Mouse (Mus musculus) liver, embryonic 14.5 days (tissue): ENCODE results near the gene Lgals7. TPM values are rescaled to one million over a fixed set of nuclear protein-coding genes. Genes with fewer than 3 reads are reported as not detected.

Experiments used
- ATAC-seq: fragments of 200-750 bp; cut with Nextera tagmentation; 2 replicates; pipeline ENCODE4 v1.8.0; 2017; ENCODE audit warnings: moderate number of reproducible peaks, mild to moderate bottlenecking, moderate library complexity; ENCODE audit not compliant: insufficient read depth
- DNase-seq, 3 experiments: peaks; one replicate each; pipeline ENCODE4 v3.0.0-alpha.2; 2012 to 2013; ENCODE audit warnings: low read depth in 3 of 3, low spot score in 3 of 3
- H3K27ac ChIP-seq: fragments of 300-500 bp; sonication (generic); 2 replicates; pipeline ENCODE4 v1.5.1; 2014; ENCODE audit warnings: moderate library complexity, mild to moderate bottlenecking, control low read depth, inconsistent platforms
- H3K27me3 ChIP-seq: fragments of 300-500 bp; sonication (generic); 2 replicates; pipeline ENCODE4 v1.6.1; 2014; ENCODE audit warnings: mild to moderate bottlenecking, low read length, moderate library complexity; ENCODE audit not compliant: control insufficient read depth, insufficient read depth
- H3K36me3 ChIP-seq: fragments of 300-500 bp; sonication (generic); replicated peaks from 2 replicates; pipeline ENCODE4 v1.6.1; 2014; ENCODE audit warnings: low read depth; ENCODE audit not compliant: control insufficient read depth, insufficient read depth
- H3K4me1 ChIP-seq, 2 experiments: fragments of 200-500 bp in 1 of 2; fragments of 300-500 bp in 1 of 2; sonication (generic) in 1 of 2; replicated peaks; 2 replicates each; pipeline ENCODE4 v1.6.1; 2012 to 2014; ENCODE audit warnings: antibody characterized with exemption in 1 of 2, inconsistent platforms in 1 of 2, low read length in 1 of 2; ENCODE audit not compliant: control insufficient read depth in 2 of 2, insufficient read depth in 2 of 2
- H3K4me2 ChIP-seq: fragments of 300-500 bp; sonication (generic); 2 replicates; pipeline ENCODE4 v1.6.1; 2014; ENCODE audit warnings: low read depth, mild to moderate bottlenecking, control low read depth, moderate library complexity
- H3K4me3 ChIP-seq, 2 experiments: fragments of 200-500 bp in 1 of 2; fragments of 300-500 bp in 1 of 2; sonication (generic) in 1 of 2; 2 replicates each; pipeline ENCODE4 v1.5.1; 2012 to 2014; ENCODE audit warnings: low read depth in 2 of 2, low read length in 2 of 2, mild to moderate bottlenecking in 2 of 2, control low read depth in 1 of 2, inconsistent platforms in 1 of 2, moderate library complexity in 1 of 2; ENCODE audit not compliant: insufficient read depth in 1 of 2
- H3K9ac ChIP-seq: fragments of 300-500 bp; sonication (generic); replicated peaks from 2 replicates; pipeline ENCODE4 v1.6.1; 2014; ENCODE audit warnings: mild to moderate bottlenecking, control low read depth, moderate library complexity
- H3K9me3 ChIP-seq: fragments of 300-500 bp; sonication (generic); 2 replicates; pipeline ENCODE4 v1.6.1; 2016; ENCODE audit warnings: low read length, mixed read lengths; ENCODE audit not compliant: control insufficient read depth
- CTCF ChIP-seq: IDR thresholded peaks from 2 replicates; pipeline ENCODE4 v1.5.1; 2016; ENCODE audit warnings: antibody characterized with exemption, low read depth, control low read depth
- EP300 ChIP-seq: IDR thresholded peaks from 2 replicates; pipeline ENCODE4 v1.6.1; 2016; ENCODE audit warnings: antibody characterized with exemption, low read depth
- WGBS: fragments of 180-500 bp; shearing (Covaris S2); extraction: QIAGEN DNeasy Blood & Tissue Kit; methylation state at CpG from one replicate; pipeline ENCODE4 v1.1.7; 2014; ENCODE audit not compliant: insufficient replicate concordance; 5-methylcytosine and 5-hydroxymethylcytosine counted together
- polyA plus RNA-seq, 2 experiments: library from polyadenylated mRNA; depleted of rRNA in 1 of 2; stranded (reverse) in 1 of 2; unstranded in 1 of 2; fragments of >200 nt; fragmentation: Nextera tagmentation in 1 of 2; extraction: Ambion mirVana in 1 of 2; gene quantifications; 2 replicates each; pipeline versions ENCODE4 v1.2.1 to v1.2.3; 2012 to 2014

The Lgals7 gene
- polyA plus RNA-seq, 2 experiments, result 0.42 TPM; not detected in 1

DNA sequence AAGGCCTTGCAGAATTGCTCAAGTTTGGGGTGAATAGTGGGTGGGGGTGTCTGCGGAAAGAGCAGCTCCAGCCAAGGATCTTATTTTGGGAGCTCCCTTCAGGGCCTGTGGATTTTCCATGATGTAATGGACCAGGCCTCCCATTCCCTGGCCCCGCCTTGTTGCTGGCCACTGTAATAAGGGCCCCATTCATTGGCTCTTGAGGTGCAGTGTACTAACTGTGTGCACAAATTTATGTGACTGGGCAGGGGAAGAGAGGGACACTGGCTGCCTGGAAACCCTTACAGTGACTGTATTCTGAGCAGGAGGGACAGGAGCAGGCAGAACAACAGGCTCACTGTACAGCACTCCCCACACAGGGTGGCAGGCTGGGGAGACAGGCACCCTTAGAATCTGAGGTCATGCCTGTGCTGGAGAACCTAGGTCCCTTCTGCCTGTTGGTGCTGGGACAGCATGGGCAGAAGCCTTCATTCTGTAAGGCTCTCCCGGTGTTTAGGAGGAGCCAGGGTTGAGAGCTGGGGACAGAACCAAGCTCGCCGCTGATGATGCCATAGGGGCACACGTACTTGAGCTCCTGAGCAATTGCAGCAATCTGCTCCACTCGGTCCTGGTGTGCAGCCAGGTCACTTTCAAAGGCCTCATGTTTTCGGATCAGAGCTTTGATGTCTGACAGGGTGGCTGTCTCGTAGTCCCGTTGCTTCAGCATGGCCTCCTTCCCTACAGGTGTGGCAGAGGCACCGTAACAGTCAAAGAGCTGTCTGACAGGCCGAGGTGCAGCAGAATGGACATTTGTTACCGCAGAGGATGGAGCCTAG is 37.9 kb downstream of the Lgals7 start:
- peaks cover 95% of the 10 kb centered on the region for H3K36me3 ChIP-seq
- no peak for TF ChIP-seq EP300
- no peak overlapping the region for H3K4me2 ChIP-seq
- no peaks in the 10 kb centered on the region for H3K9me3 ChIP-seq
- no peaks in the 10 kb centered on the region for H3K27me3 ChIP-seq
- H3K9ac ChIP-seq, result no peak overlapping the region
- H3K27ac ChIP-seq, result no peak overlapping the region
- WGBS, result 86% methylated on average over 13 of the region's 13 CpGs
- no peaks in the 10 kb centered on the region for H3K4me1 ChIP-seq
- no peak overlapping the region for H3K4me3 ChIP-seq
- DNase-seq, result no peak
- no peak for ATAC-seq

DNA sequence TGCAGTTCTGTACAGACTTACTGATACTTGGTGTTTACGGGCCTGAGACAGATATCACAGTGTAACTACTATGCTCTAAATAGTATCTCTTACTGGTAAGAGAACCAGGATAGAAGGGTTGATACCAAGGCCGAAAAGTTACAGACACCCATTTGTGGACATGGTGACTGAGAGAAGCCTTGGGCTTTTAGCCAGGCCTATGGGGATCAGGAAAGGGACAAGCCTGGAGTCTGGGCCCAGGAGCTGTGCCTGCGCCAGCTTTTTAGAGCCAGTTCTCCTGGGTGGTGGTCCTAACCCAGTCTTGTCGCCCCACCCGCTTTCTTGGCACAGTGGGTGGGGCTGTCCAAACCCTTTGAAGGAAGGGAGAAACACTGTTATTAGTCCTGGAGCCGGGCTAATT is 38.5 kb downstream of the Lgals7 start:
- Histone ChIP-seq H3K4me1 (no peaks in the 10 kb centered on the region), H3K27ac (no peak overlapping the region), H3K27me3 (no peaks in the 10 kb centered on the region), H3K9ac (no peak overlapping the region), H3K4me2 (no peak overlapping the region), H3K36me3 (peaks cover 95% of the 10 kb centered on the region), H3K9me3 (no peaks in the 10 kb centered on the region), H3K4me3 (no peak overlapping the region)
- DNase-seq (no peak), ATAC-seq (no peak)
- WGBS, result 87% methylated on average over 6 of the region's 6 CpGs
- TF ChIP-seq EP300 (no peak), CTCF (no peak)

- WGBS, result 84% methylated on average over 3 of the region's 3 CpGs
- H3K27me3 ChIP-seq, result no peaks in the 10 kb centered on the region
- no peak overlapping the region for H3K4me3 ChIP-seq
- TF ChIP-seq EP300 (no peak), CTCF (no peak)
- H3K36me3 ChIP-seq, result peaks cover 96% of the 10 kb centered on the region
- H3K27ac ChIP-seq, result no peak overlapping the region
- no peak overlapping the region for H3K4me2 ChIP-seq
- no peaks in the 10 kb centered on the region for H3K9me3 ChIP-seq
- no peaks in the 10 kb centered on the region for H3K4me1 ChIP-seq
- ATAC-seq (no peak), DNase-seq (no peak)
- no peak overlapping the region for H3K9ac ChIP-seq
Measured at GRCm38 (mm10) chr7:28902809-28903208, 39.2 kb downstream of the Lgals7 start.

DNA sequence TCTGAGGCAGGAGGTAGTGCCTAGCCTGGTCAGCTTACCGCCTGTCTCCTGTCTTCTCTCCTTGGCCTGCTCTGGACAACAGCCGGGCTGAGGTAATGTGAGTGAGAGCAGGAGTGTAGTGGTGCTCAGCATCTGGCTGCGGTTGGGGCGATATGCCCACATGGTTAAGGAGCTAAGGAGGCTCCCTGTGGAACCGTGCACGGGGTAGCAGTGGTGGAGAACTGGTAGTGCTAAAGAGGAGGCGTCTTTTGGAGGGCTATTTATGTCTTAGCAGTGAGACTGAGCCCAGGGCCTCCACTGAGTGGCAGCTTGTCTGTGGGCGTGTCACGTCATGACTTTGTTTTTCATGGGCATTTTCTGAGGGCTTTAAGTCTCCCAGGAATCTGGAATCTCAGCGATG is 40.1 kb downstream of the Lgals7 start:
- no peak overlapping the region for H3K9ac ChIP-seq
- no peak overlapping the region for H3K27ac ChIP-seq
- 86% methylated on average over 10 of the region's 10 CpGs for WGBS
- H3K9me3 ChIP-seq, result no peaks in the 10 kb centered on the region
- no peaks in the 10 kb centered on the region for H3K27me3 ChIP-seq
- H3K4me3 ChIP-seq, result no peak overlapping the region
- no peak overlapping the region for H3K4me2 ChIP-seq
- TF ChIP-seq CTCF, result no peak
- TF ChIP-seq EP300, result no peak
- no peaks in the 10 kb centered on the region for H3K4me1 ChIP-seq
- DNase-seq (no peak), ATAC-seq (no peak)
- H3K36me3 ChIP-seq, result peaks cover 91% of the 10 kb centered on the region

GRCm38 (mm10) chr7:28907195-28907594 is 43.5 kb downstream of the Lgals7 start:
- no peak overlapping the region for H3K9ac ChIP-seq
- no peak overlapping the region for H3K27ac ChIP-seq
- H3K4me2 ChIP-seq, result no peak overlapping the region
- peaks cover 90% of the 10 kb centered on the region for H3K36me3 ChIP-seq
- no peak for TF ChIP-seq CTCF
- TF ChIP-seq EP300, result no peak
- H3K27me3 ChIP-seq, result no peaks in the 10 kb centered on the region
- H3K4me3 ChIP-seq, result no peak overlapping the region
- ATAC-seq (no peak), DNase-seq (no peak)
- no peaks in the 10 kb centered on the region for H3K4me1 ChIP-seq
- 84% methylated on average over 5 of the region's 5 CpGs for WGBS
- H3K9me3 ChIP-seq, result no peaks in the 10 kb centered on the region
